Mouse (Mus musculus) kidney, adult 2 months (tissue): Measurements from ENCODE around the gene Abl1. TPM values are rescaled to one million over a fixed set of nuclear protein-coding genes. Genes with fewer than 3 reads are reported as not detected.

ENCODE experiments used
- DNase-seq: peaks from one replicate; pipeline ENCODE4 v3.0.0; 2021
- H3K27ac ChIP-seq: fragments of 200-500 bp; 2 replicates; pipeline ENCODE4 v1.5.1; 2012; ENCODE audit warnings: low read depth, low read length, control low read depth, inconsistent platforms; ENCODE audit not compliant: insufficient read depth
- H3K27me3 ChIP-seq: fragments of 200-500 bp; replicated peaks from 2 replicates; pipeline ENCODE4 v1.6.1; 2012; ENCODE audit warnings: mild to moderate bottlenecking, moderate library complexity, low read length, inconsistent platforms; ENCODE audit not compliant: control insufficient read depth, insufficient read depth
- H3K36me3 ChIP-seq: fragments of 200-500 bp; 2 replicates; pipeline ENCODE4 v1.6.1; 2012; ENCODE audit warnings: mild to moderate bottlenecking, moderate library complexity, low read length, inconsistent platforms; ENCODE audit not compliant: control insufficient read depth, insufficient read depth
- H3K4me1 ChIP-seq: fragments of 200-500 bp; 2 replicates; pipeline ENCODE4 v1.6.1; 2011; ENCODE audit warnings: low read length; ENCODE audit not compliant: control insufficient read depth, insufficient read depth
- H3K4me3 ChIP-seq: fragments of 200-500 bp; 2 replicates; pipeline ENCODE4 v1.5.1; 2011; ENCODE audit warnings: mild to moderate bottlenecking, low read depth, low read length, control low read depth; ENCODE audit not compliant: insufficient read depth
- CTCF ChIP-seq: fragments of 200-500 bp; conservative IDR thresholded peaks from 2 replicates; pipeline ENCODE4 v1.5.1; 2011; ENCODE audit warnings: low read depth, mild to moderate bottlenecking, control low read depth, low read length, moderate library complexity, mixed read lengths; ENCODE audit not compliant: insufficient read depth, insufficient read length
- POLR2A ChIP-seq: fragments of 200-500 bp; IDR thresholded peaks from one replicate; pipeline ENCODE4 v1.6.1; 2011; ENCODE audit warnings: low read depth, low read length, control low read depth
- WGBS: fragments of 180-500 bp; shearing (Covaris S2); methylation state at CpG from one replicate; pipeline ENCODE4 v1.1.7; 2018; 5-methylcytosine and 5-hydroxymethylcytosine counted together
- polyA plus RNA-seq: library from polyadenylated mRNA; depleted of rRNA; stranded (reverse); fragments of >200 nt; gene quantifications from 2 replicates; pipeline ENCODE4 v1.2.3, GENCODE M21; 2012; rRNA removed

Gene Abl1
- polyA plus RNA-seq, result 30.5 and 38.6 TPM in 2 replicates

DNA sequence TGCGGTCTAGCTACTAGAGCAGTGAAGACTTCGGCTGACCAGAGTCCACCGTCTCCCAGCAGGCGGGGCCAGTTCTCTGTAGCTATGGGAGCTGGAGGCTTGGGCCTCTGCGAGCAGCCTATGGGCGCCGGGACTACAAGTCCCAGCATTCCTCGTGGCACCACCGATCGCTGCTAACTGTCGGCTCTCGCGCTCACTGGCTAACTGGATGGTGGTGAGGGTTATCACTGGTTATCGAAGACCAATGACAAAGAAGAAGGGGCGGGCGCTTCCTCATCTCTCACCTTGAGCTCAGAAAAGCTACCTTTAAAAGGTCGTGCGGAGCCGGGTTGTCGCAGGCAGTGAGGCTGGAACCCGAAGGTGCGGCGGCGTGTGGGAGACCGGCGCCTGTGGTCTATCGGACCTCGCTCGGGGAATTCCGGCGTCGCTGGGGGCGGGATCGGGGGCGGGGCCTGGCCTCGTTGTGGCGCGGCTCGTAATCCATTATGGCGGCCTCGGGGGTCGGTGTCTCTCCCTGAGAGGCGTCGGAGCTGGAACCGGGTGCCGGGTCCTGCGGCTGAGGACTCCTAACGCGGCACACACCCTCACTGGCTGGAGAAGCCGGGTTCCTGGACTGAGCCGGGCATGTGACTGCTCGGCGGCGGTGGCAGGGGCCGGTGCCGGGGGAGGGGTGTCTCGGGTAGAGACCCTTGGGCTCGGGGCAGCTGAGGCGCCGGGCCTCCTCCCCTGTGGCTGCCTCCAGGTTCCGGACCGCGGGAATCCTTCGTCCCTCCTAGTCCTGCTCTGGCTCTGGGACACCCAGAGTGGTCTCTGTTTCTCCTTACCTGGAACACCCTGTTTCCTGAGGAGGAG lies at the start of gene Abl1:
TSS of gene Abl1 (plus strand) at position 303 of the 852 bp plus-strand sequence.
- Histone ChIP-seq H3K36me3 (no peaks in the 10 kb centered on the region; the same call in 1 of the 2 replicates), H3K4me1 (peaks cover 11% of the 10 kb centered on the region), H3K27ac (peak within 1 kb of the TSS; percentile 74), H3K27me3 (no peaks in the 10 kb centered on the region), H3K4me3 (peak within 1 kb of the TSS; percentile 85)
- peak; percentile 99 for DNase-seq
- TF ChIP-seq CTCF (peak; percentile 44), POLR2A (peak; percentile 6)
- under 1% methylated on average over 64 of the region's 64 CpGs for WGBS

DNA sequence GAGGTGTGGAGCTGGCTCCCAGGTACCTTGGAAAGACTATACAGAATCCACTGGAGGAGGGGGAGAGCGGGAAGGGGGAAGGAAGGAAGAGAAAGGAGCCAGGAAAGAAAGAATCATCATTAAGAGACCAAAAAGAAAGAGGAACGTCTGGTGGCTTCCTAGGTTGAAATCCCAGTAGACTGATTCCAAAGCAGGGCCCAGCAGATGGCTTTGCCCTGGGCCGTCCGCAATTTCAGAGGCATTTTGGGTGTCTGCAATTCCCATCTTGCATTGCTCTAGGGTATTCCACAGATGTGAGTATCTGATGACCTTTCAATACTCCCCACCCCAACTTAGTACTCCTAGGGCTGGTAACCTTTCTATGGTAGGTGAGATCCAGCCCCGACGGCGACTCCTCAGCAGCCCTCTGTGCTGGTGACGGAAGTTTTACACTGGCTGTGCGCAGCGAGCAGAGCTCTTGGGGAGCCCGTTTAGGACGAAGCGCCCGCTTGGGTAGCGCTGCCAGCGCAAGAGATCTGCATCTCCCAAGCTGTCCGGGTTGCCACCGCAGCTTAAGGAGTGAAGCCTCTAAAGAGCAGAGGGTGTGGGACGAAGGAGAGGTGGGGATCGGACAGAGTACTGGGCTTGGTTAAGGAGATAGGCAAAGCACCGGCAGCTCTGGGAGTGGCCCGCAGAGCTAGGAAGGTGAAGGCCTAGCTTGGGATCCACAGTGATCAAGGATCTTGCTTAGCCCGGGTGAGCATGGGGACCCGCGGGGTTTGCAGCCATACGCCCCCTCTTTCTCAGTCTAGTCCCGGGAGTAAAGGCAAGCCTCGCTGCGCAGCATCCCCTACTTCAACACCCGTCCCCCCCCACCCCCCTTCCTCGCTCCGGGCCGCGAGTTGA lies 49.4 kb upstream of the Abl1 start:
- Histone ChIP-seq H3K36me3 (no peaks in the 10 kb centered on the region), H3K27me3 (peaks cover 15% of the 10 kb centered on the region), H3K4me1 (0 out of 2 replicates have a peak, but pooled peaks cover 3% of the 10 kb centered on the region), H3K4me3 (no peak overlapping the region), H3K27ac (no peak overlapping the region)
- DNase-seq, result no peak
- WGBS, result 5% methylated on average over 33 of the region's 34 CpGs
- TF ChIP-seq CTCF (no peak), POLR2A (no peak)

DNA sequence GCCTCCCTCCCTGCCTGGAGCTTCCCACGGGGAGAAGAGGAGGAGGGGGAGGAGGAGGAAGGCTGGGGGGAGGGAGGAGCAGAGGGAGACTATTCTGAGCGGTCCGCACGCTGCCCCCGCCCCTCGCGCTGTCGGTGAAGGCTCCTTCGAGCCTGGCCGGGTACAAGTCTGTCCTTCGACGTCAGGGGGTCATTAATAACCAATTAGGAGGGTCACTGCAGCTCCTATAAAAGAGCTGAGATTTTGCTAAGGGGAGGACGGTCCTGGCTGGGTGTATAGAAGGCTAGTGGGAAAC lies 48.8 kb upstream of the Abl1 start:
- Histone ChIP-seq H3K4me1 (0 out of 2 replicates have a peak, but pooled peaks cover 3% of the 10 kb centered on the region), H3K27ac (no peak overlapping the region), H3K27me3 (peaks cover 15% of the 10 kb centered on the region), H3K36me3 (no peaks in the 10 kb centered on the region), H3K4me3 (no peak overlapping the region)
- 1% methylated on average over 13 of the region's 13 CpGs for WGBS
- TF ChIP-seq POLR2A, result no peak
- no peak for TF ChIP-seq CTCF
- DNase-seq, result no peak

DNA sequence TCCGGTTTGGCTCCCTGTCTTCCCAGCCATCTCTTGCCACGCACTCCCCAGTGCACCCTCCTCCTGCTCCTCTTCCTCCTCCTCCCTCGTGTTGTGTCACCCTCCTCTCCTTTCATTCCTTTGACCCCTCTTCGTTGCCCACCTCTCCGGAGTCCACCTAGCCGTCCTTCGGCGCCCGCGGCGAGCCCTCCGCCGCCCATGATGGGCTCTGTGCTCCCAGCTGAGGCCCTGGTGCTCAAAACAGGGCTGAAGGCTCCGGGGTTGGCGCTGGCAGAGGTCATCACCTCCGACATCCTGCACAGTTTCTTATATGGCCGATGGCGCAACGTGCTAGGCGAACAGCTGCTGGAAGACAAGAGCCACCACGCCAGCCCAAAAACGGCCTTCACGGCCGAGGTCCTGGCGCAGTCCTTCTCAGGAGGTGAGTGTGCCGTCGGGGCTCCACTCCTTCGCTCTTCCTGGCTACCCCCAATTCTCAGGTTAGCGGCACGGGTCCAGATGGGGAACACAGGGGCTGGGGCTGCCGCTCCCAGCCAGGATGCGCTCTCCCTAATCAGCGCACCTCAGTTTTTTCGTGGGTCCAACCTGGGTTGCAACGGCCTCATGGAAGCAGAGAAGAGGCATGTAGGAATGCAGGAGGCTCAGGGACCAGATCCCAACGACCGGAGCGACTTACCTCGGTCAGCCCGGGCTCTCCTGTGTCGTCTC lies 48.1 kb upstream of the Abl1 start, which contains the start of gene Prdm12:
TSS of gene Prdm12 (plus strand) at position 137 of the 708 bp plus-strand sequence.
- no peak for TF ChIP-seq POLR2A
- no peak for TF ChIP-seq CTCF
- no peak within 1 kb of the TSS for H3K27ac ChIP-seq
- peaks cover 15% of the 10 kb centered on the region for H3K27me3 ChIP-seq
- H3K4me3 ChIP-seq, result no peak within 1 kb of the TSS
- no peaks in the 10 kb centered on the region for H3K36me3 ChIP-seq
- WGBS, result 5% methylated on average over 41 of the region's 41 CpGs
- no peak for DNase-seq
- 0 out of 2 replicates have a peak, but pooled peaks cover 3% of the 10 kb centered on the region for H3K4me1 ChIP-seq

DNA sequence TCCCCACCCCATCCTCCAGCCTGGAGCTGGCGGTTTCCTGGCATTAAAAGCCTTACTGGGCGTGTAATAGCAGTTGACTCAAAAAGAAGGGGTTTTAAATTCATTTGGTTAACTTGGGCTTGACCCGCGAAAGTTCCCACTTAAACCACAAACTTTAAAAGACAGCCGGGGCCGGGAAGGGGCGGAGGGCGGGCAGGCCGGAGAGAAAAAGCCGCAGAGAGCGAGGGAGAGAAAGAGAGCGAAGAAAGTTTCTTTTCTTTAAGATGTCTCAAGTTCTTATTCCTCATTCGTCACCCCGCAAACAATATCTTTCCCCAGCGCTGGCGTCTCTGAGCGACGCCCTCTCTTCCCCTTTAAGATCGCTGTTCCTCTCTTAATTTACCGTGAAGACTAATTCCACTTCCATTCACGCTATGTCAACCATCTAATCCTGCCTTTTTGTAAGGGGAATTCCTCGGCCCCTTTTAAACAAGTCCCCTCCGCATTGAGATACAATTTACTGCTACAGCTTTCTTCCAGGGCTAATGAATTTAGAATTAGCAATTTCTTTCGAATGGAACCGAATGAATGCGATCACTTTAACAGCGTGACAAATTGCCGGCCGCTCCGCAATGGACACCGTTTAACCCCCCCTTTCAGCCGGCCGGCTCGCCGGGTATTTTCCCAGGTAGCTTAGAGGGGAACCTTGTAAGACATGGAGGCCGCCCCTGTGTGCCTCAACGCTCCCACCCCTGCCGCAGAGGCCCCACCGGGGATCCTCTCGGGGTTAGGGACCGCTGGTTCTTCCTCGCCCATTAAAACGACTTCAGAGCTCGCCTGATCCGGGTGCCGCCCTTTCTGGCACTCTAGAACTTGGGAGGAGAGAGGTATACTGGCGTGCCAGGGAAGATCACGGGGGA lies 47.3 kb upstream of the Abl1 start:
- H3K27ac ChIP-seq, result no peak overlapping the region
- H3K4me1 ChIP-seq, result 0 out of 2 replicates have a peak, but pooled peaks cover 3% of the 10 kb centered on the region
- no peaks in the 10 kb centered on the region for H3K36me3 ChIP-seq
- 3% methylated on average over 48 of the region's 48 CpGs for WGBS
- no peak overlapping the region for H3K4me3 ChIP-seq
- peaks cover 14% of the 10 kb centered on the region for H3K27me3 ChIP-seq
- DNase-seq, result no peak
- no peak for TF ChIP-seq POLR2A
- TF ChIP-seq CTCF, result no peak

DNA sequence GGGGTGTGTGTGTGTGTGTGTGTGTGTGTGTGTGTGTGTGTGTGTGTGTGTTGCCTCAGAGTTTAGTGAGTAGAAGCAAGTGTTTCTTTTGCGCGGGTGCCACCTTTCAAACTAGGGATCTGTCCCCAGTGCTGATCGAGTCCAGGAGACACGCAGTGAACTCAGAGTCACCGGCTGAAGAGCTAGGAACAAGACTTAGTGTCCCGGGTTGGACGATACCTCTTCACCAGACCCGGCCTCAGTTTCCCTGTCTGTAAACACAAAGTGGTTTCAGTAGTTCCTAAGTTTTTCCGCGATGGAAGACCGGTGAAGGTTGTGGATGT lies 46.7 kb upstream of the Abl1 start:
- 2% methylated on average over 11 of the region's 11 CpGs for WGBS
- Histone ChIP-seq H3K27me3 (peaks cover 9% of the 10 kb centered on the region), H3K36me3 (no peaks in the 10 kb centered on the region), H3K4me1 (no peaks in the 10 kb centered on the region), H3K4me3 (no peak overlapping the region), H3K27ac (no peak overlapping the region)
- no peak for DNase-seq
- TF ChIP-seq CTCF (no peak), POLR2A (no peak)
